Mouse (Mus musculus): Measurements from ENCODE around the gene Olfr868. TPM values are rescaled to one million over a fixed set of nuclear protein-coding genes. Genes with fewer than 3 reads are reported as not detected.

The Olfr868 gene
- not detected for total RNA-seq (2021)
- long read RNA-seq, experiment 1 = 0 reads
- long read RNA-seq, experiment 2 = 0 reads

DNA sequence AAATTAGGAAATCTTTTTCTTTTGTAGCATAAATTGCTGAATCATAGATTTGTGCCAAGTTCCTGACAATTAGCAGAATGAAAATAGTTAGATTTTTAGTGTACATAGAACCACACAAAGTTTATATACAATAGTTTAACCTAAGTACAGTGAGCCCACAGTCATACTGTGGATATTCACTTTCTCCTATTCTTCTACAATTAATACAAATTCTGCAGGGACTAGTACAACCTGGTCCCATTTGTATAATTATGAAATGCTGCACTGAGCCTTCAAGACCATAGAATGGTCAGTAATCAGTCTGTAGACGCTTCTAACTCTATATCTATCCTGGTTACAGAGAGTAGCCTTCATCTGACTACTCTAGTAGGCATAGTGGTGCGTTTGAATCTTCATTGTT, at the start of gene Olfr868:
TSS of gene Olfr868 (plus strand) at position 301 of the 400 bp plus-strand sequence.
- no peak for DNase-seq

- no peak for DNase-seq
These were observed 41.0 kb upstream of the Olfr868 start, which contains the start of gene Olfr867 for GRCm38 (mm10) chr9:20057462-20057861. TSS of gene Olfr867 (minus strand) at chr9:20057562.

DNA sequence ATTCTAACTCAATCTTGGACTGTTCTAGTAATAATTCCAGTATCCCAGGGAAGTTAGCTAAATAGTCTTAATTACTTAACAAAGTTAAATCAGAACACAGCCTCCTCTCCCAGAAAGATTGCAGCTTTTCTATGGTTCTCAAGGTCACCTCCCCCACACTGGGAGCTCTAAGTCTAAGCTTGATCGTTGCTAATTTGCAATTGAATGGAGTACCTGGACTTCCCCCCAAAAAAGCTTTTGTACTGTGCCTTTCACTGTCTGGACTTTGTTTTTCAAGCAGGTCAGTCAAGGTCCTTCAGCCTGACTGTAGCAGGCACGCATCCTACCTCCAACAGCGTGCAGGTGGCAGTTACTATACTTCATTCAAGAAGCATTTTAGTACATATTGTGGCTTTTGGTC, 28.2 kb upstream of the Olfr868 start:
- no peak for DNase-seq

DNA sequence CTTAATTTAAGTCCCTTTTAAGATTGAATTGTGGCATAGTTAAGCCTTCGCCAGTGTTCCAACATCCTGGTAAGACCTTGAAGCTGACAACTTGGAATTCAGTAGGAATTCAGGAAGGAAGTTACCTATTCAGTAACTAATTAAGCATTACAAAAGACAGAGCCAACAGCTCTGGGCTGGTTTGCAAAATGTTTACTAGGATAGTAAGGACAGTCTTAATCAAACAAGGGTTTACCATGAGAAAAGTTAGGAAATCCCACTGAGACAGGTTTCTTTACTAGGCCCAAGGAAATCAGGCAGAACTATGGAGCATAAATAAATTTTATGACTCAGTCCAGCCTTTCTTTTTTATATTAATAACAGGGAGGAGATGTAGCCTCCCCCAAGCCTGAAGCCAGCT, 27.1 kb upstream of the Olfr868 start:
- no peak for DNase-seq

DNA sequence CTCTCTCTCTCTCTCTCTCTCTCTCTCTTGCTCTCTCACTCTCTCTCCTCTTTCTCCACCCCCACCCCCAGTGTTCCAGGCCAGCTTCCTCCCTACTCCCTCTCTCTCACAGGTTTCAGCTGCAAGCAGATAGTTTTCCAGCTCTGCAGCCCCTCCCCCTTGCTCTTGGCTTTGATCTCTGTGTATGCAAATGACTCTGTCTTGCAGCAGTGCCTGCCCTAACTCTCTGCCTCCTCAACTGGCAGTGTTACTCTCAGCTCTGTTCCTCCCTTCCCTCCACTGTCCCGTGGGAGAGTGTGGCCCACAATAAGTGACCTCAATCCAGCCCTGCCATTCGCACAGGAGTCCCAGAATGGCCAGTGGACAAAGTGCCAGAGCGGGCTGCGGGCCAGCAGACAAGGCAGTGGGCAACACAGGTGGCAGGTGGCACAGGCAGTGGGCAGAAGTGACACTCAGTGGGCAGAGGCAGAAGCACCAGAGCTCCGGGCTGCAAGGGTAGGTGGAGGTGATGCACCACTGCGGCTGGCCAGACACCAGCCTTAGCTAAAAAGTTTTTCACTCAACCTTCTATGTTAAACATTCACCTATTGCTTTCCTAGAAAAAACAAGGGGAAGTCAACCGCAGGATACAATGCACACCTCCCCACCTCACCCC, 24.8 kb upstream of the Olfr868 start:
- no peak for DNase-seq

DNA sequence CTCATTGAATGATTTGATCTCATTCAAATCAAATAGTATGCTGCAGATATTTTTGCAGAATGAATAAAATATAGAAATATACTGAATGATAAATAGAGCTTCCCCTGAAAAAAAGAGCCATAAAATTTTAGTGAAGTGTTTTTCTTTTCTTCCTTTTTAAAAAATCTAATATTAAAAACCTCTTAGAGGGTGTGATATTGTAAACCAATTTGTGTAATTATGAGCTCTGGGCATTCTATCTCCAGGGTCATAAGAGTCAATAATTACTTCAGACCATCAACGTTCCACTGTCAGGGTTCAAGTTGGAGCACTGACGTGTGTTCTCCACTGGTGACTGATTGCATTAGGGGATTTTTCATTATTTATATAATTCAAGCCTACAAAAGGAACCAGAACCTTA, 30.3 kb downstream of the Olfr868 start, which contains the start of gene Olfr869:
TSS of gene Olfr869 (plus strand) at position 301 of the 400 bp plus-strand sequence.
- no peak for DNase-seq

DNA sequence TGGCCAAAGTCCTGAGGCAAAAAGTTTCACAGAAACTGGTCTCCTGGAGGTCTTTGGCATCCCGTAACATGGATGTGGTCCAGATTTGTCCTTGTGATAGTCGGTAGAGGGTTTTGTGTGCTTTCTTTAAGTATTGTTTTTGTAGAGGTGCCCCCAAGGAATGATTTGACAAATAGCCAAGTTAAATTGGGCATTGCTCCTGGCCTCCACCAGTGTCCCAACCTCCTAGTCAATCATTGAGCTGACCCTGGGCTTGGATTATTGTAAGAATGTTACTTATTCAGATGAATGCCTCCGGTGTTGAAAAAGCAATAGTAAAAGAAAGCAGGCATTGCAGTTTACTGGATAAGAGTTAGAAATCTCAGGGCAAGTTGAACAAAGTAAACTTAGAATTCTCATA, 51.3 kb downstream of the Olfr868 start:
- no peak for DNase-seq

Other genes starting within 250 kb of the Olfr868 start
- gene Olfr860, start 248.9 kb upstream of the Olfr868 start, total RNA-seq (2021) = not detected
- gene Olfr862, start 210.6 kb upstream of the Olfr868 start, total RNA-seq (2021) = not detected
- gene Olfr77, start 181.8 kb upstream of the Olfr868 start, total RNA-seq (2021) = not detected
- not detected for gene Olfr866, start 70.6 kb upstream of the Olfr868 start, total RNA-seq (2021)
- not detected for gene Olfr867, start 41.1 kb upstream of the Olfr868 start, total RNA-seq (2021)
- not detected for gene Olfr869, start 30.4 kb downstream of the Olfr868 start, total RNA-seq (2021)
- gene Olfr870, start 75.4 kb downstream of the Olfr868 start, total RNA-seq (2021) = not detected
- not detected for gene Olfr871, start 113.6 kb downstream of the Olfr868 start, total RNA-seq (2021)
- gene Olfr872, start 138.5 kb downstream of the Olfr868 start, total RNA-seq (2021) = not detected
- not detected for gene Olfr39, start 183.7 kb downstream of the Olfr868 start, total RNA-seq (2021)
- not detected for gene Olfr873, start 199.9 kb downstream of the Olfr868 start, total RNA-seq (2021)
- gene Olfr18, start 237.5 kb downstream of the Olfr868 start, total RNA-seq (2021) = not detected

Data from gastrocnemius, postnatal 10 days (tissue).